Mouse (Mus musculus): ENCODE measurements around the gene Arhgap17.

- TF ChIP-seq GATA1 (IDR thresholded peaks at IDR 0.05; ENCODE audit: borderline replicate concordance, low read length) (no peak), CTCF (IDR thresholded peaks at IDR 0.05; ENCODE audit: low read depth, low read length) (no peak), POLR2AphosphoS5 (IDR thresholded peaks at IDR 0.05; ENCODE audit: insufficient replicate concordance, low read depth, low read length) (no peak), TAL1 (conservative IDR thresholded peaks at IDR 0.05; ENCODE audit: low read depth, low read length) (no peak), GATA2 (IDR thresholded peaks at IDR 0.05; ENCODE audit: borderline replicate concordance, low read depth, low read length) (no peak)
Measured at GRCm38 (mm10) chr7:123363971-123364370, 5.7 kb downstream of the Arhgap17 start.
